Comparison of ENCODE assay signal across 8 mouse cellular contexts in the genomic region with DNA sequence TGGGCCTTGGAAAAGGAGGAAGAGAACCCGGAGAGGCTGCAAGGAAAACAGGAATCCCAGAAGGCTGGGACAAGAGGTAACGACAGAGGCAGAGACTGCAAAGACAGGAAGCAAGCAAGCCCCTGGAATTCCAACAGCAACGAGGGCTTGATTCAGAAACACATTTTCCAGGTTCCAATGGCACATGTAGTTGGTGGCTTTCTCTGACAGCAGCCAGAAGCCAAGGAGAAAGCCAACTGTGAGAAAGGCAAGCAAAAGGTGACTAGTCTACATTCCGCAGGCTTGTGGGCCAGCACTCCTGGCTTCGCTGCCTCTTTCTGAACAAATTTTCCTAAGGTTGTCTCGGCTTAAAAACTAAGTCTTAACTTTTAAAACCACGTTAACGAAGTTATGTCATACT. TPM values are rescaled to one million over a fixed set of nuclear protein-coding genes. Genes with fewer than 3 reads are reported as not detected.
DNase-seq lines count a peak whose midpoint lies in the region; ATAC-seq and TF ChIP-seq lines count a peak whose summit lies in the region.

No protein-coding gene starts in this region.

- peaks cover 20% of the 10 kb centered on the region for H3K4me1 ChIP-seq in E14TG2a.4 (replicated peaks; ENCODE audit: low read depth, low read length)
- H3K4me1 ChIP-seq in embryonic fibroblast, embryonic 13.5 days (ENCODE audit: control insufficient read depth, insufficient read depth, low read length): no peaks in the 10 kb centered on the region
- H3K4me1 ChIP-seq in intestine, embryonic 15.5 days (replicated peaks): peaks cover 5% of the 10 kb centered on the region; the same call in 1 of the 2 replicates
- H3K4me1 ChIP-seq in midbrain, postnatal 0 days (ENCODE audit: insufficient read depth, low read length): no peaks in the 10 kb centered on the region

- peak overlapping the region; percentile 75 for H3K4me3 ChIP-seq in E14TG2a.4 (replicated peaks; ENCODE audit: low read length)
- H3K4me3 ChIP-seq in embryonic fibroblast, embryonic 13.5 days (ENCODE audit: insufficient read depth, low read length): peak overlapping the region; percentile 74
- peak overlapping the region; percentile 52 for H3K4me3 ChIP-seq in intestine, embryonic 15.5 days (replicated peaks)
- H3K4me3 ChIP-seq in midbrain, postnatal 0 days (ENCODE audit: low read depth, low read length): peak overlapping the region; percentile 52

- H3K27me3 ChIP-seq in E14TG2a.4 (ENCODE audit: insufficient read depth, low read length): no peaks in the 10 kb centered on the region
- no peaks in the 10 kb centered on the region for H3K27me3 ChIP-seq in intestine, embryonic 15.5 days (replicated peaks)
- no peaks in the 10 kb centered on the region for H3K27me3 ChIP-seq in midbrain, postnatal 0 days (ENCODE audit: insufficient read depth, low read length)

- no peak for ATAC-seq in intestine, embryonic 15.5 days
- no peak for ATAC-seq in midbrain, postnatal 0 days (ENCODE audit: low FRiP score)
- ATAC-seq in activated CD4-positive, CD25-positive, alpha-beta regulatory T cell, adult 4 months: no peak

- H3K9me3 ChIP-seq in E14TG2a.4 (ENCODE audit: low read length): no peaks in the 10 kb centered on the region
- H3K9me3 ChIP-seq in intestine, embryonic 15.5 days: no peaks in the 10 kb centered on the region
- no peaks in the 10 kb centered on the region for H3K9me3 ChIP-seq in midbrain, postnatal 0 days (ENCODE audit: low read length)

- H3K4me2 ChIP-seq in intestine, embryonic 15.5 days (replicated peaks): peak overlapping the region; percentile 74
- peak overlapping the region; percentile 71 for H3K4me2 ChIP-seq in midbrain, postnatal 0 days (ENCODE audit: low read depth, low read length, poor library complexity, severe bottlenecking)

- 6% methylated on average over 8 of the region's 8 CpGs for WGBS in intestine, embryonic 15.5 days
- WGBS in midbrain, postnatal 0 days: 12% methylated on average over 8 of the region's 8 CpGs

- H3K36me3 ChIP-seq in E14TG2a.4 (ENCODE audit: insufficient read depth, low read length): peaks cover 34% of the 10 kb centered on the region
- H3K36me3 ChIP-seq in intestine, embryonic 15.5 days: no peaks in the 10 kb centered on the region
- peaks cover 2% of the 10 kb centered on the region for H3K36me3 ChIP-seq in midbrain, postnatal 0 days (ENCODE audit: insufficient read depth, low read length)

- intact Hi-C loops in heart, postnatal 25 days (cut with DNase I): loop anchor here (2.0 to 10.0 kb wide), 2 partner anchors 48 to 234 kb away; partner anchors contain the start of gene Zyg11b

- H3K27ac ChIP-seq in embryonic fibroblast, embryonic 13.5 days (ENCODE audit: insufficient read depth, low read length): no peak overlapping the region
- peak overlapping the region; percentile 58; the same call in 1 of the 2 replicates for H3K27ac ChIP-seq in intestine, embryonic 15.5 days
- no peak overlapping the region for H3K27ac ChIP-seq in midbrain, postnatal 0 days (ENCODE audit: low read depth, low read length)

- H3K9ac ChIP-seq in intestine, embryonic 15.5 days: peak overlapping the region; percentile 60
- peak overlapping the region; percentile 56 for H3K9ac ChIP-seq in midbrain, postnatal 0 days (replicated peaks; ENCODE audit: low read length, poor library complexity, severe bottlenecking)

- TF ChIP-seq CTCF in E14TG2a.4 (conservative IDR thresholded peaks at IDR 0.05; ENCODE audit: low read length): no peak
- TF ChIP-seq CTCF in embryonic fibroblast, embryonic 13.5 days (IDR thresholded peaks at IDR 0.05; ENCODE audit: borderline replicate concordance, insufficient read depth, low read length): no peak
- no peak for TF ChIP-seq CTCF in midbrain, postnatal 0 days (IDR thresholded peaks at IDR 0.05)

- TF ChIP-seq POLR2A in embryonic fibroblast, embryonic 13.5 days (IDR thresholded peaks at IDR 0.05; ENCODE audit: low read depth, low read length): no peak

- peak; percentile 83 for DNase-seq in heart, adult 11 months
- DNase-seq in heart, postnatal 25 days (ENCODE audit: low spot score): no peak
- no peak for DNase-seq in midbrain, postnatal 0 days (ENCODE audit: low spot score)
- DNase-seq in MN1 (ENCODE audit: low spot score): no peak

RNA-seq across cellular contexts. Expression of gene Podn, which starts 25.5 kb away (rescaled TPM):
- total RNA-seq in heart, postnatal 25 days (2021): 10 to 100 TPM; 32.3 to 32.6 TPM
- polyA plus RNA-seq in embryonic fibroblast, embryonic 13.5 days (2011; ENCODE audit: insufficient read length, low read depth, missing spikeins): 58.8 and 134 TPM in 2 replicates
- 0.95 and 1.1 TPM in 2 replicates for polyA plus RNA-seq in intestine, embryonic 15.5 days (2015; fragmentation: Nextera tagmentation; extraction: Ambion mirVana)
- 2.5 and 5.7 TPM in 2 replicates for total RNA-seq in midbrain, postnatal 0 days (2014; rRNA removed)
- 0.82 and 1.5 TPM in 2 replicates for polyA plus RNA-seq in midbrain, postnatal 0 days (2015; fragmentation: Nextera tagmentation; extraction: Ambion mirVana)
- polyA plus RNA-seq in activated CD4-positive, CD25-positive, alpha-beta regulatory T cell, adult 4 months (2017; shearing (Covaris generic)): not detected

Comparison
In these comparisons a context has a peak if more than half of its experiments do, and no peak if none do; other contexts are left out.
1. RNA of gene Podn, which starts 25.5 kb away (polyA plus RNA-seq): 58.8 to 134 TPM in embryonic fibroblast, embryonic 13.5 days; 0.82 to 1.5 TPM in midbrain, postnatal 0 days, 0.95 to 1.1 TPM in intestine, embryonic 15.5 days and not detected in activated CD4-positive, CD25-positive, alpha-beta regulatory T cell, adult 4 months; every median in the first group is over 10 times any median in the second.
2. Peak in every context shown above with its lines, with median percentiles within 50 percentile points of each other: H3K4me3 ChIP-seq.